Mouse (Mus musculus) regulatory T cell (primary cell): ENCODE results near the gene Mtf1.

ENCODE experiments used
- in situ Hi-C: fragments of 300-600 bp; cut with MboI, MseI; formaldehyde crosslinking; loops from one replicate; pipeline ENCODE4 v1.15.1; 2025; ENCODE audit warnings: high pct_unique_total_duplicates

Mtf1 gene

DNA sequence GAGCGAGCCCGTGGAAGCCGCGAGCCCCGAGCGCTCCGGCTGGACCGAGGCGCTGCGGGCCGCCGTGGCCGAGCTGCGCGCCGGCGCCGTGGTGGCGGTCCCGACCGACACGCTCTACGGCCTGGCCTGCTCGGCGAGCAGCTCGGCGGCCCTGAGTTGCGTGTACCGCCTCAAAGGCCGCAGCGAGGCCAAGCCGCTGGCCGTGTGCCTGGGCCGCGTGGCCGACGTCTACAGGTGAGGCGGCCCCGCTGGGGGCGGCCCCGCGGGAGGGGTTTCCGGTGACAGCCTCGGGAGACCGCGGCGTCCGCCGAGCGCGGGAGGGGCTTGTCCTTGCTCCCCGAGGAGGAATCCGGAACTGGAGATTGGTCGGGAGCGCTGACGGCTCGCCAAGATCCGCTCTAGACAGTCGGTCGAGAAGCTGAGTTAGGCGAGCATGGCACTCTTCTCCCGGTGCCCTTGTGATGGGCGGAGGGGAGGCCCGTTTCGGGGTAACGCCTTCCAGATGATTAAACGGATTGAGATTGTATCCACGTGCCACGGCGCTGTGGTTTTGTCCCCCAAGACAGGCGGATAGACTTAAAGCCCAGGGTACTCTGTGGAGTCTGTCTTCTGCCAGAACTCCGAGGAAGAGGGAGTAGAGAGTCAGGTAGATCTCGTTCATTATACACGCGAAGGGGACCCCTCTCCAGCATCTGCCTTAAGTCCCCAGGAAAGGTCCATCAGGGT lies 49.2 kb downstream of the Mtf1 start, which contains the start of gene 1110065P20Rik:
Gene 1110065P20Rik, minus strand, starts transcription at position 264 of the 726 bp plus-strand sequence.
- in situ Hi-C loops, result loop anchor here (25.0 kb wide), 1 partner anchor 939 kb away; the partner anchor contains the start of genes 4930535I16Rik, Mycbp and Rragc

- in situ Hi-C loops, result loop anchor here (25.0 kb wide), 1 partner anchor 944 kb away; the partner anchor contains the start of genes 4930535I16Rik, Mycbp and Rragc
These were observed 54.4 kb downstream of the Mtf1 start for GRCm38 (mm10) chr4:124856294-124856693.

GRCm38 (mm10) chr4:124858370-124858769 lies 56.5 kb downstream of the Mtf1 start:
- in situ Hi-C loops, result loop anchor here (25.0 kb wide), 1 partner anchor 946 kb away; the partner anchor contains the start of genes 4930535I16Rik, Mycbp and Rragc

- in situ Hi-C loops, result loop anchor here (5.0 to 25.0 kb wide), 2 partner anchors 42 to 948 kb away; partner anchors contain the start of genes 4930535I16Rik, Mycbp and Rragc
These were observed 58.5 kb downstream of the Mtf1 start for GRCm38 (mm10) chr4:124860446-124860845.

- in situ Hi-C loops, result loop anchor here (5.0 to 25.0 kb wide), 2 partner anchors 41 to 949 kb away; partner anchors contain the start of genes 4930535I16Rik, Mycbp and Rragc
These were observed 59.6 kb downstream of the Mtf1 start, which contains the start of gene Maneal for GRCm38 (mm10) chr4:124861283-124862188. Gene Maneal (minus strand): TSS chr4:124862171.

- in situ Hi-C loops, result loop anchor here (25.0 kb wide), 1 partner anchor 960 kb away; the partner anchor contains the start of genes 4930535I16Rik, Mycbp and Rragc
These were observed 70.8 kb downstream of the Mtf1 start for GRCm38 (mm10) chr4:124872719-124873118.

GRCm38 (mm10) chr4:124880599-124880998 lies 78.7 kb downstream of the Mtf1 start, which contains the start of gene Epha10:
Gene Epha10 (plus strand): TSS chr4:124880899.
- in situ Hi-C loops, result no loop called here

DNA sequence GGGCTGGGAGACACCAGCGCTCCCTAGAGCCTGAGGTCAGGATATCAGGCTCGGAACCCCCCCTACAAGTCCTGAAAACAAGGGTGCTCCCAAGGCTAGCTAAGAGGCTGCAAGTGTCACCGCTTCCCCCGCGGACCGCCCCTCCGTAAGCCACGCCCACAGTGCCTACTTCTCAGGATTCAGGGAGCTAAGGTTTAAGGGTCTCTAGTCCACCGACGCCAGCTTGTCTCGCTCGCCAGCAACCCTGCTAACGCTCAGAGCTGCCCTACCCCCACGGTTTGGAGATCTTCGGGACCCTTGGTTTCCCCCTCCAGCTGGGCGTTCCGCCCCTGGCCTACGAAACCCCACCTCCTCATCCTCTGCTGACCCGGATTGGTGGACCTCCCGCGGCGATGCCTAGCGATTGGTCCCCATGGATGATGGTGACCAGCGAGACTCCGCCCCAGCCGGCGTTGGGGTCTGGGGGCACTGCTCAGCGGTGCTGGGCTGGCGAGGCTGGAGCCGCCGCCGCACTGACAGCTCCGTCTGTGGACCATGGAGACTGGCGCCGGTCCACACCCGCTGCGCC lies 79.5 kb downstream of the Mtf1 start:
- in situ Hi-C loops, result no loop called here

GRCm38 (mm10) chr4:124882151-124882729 lies 80.3 kb downstream of the Mtf1 start:
- in situ Hi-C loops, result no loop called here

DNA sequence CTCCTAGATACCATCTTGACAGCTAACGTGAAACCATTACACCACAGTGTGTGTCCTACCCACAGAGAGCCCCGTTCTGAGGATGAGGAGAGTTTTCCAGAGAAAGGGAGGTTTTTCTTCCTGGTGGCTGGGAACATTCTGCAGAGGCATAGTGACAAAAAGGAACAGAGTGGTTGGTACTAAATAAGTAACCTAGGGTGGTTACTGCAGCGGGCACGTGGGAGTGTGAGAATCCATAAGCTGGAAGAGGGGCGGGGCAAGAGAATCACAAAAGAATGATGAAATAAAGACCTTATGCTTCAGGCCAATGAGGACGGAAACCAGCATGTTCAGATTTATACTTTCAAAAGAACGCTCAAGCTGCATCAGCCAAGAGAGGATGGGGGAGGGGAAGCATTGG lies 86.8 kb downstream of the Mtf1 start:
- in situ Hi-C loops, result no loop called here

GRCm38 (mm10) chr4:124889935-124890334 lies 88.0 kb downstream of the Mtf1 start:
- in situ Hi-C loops, result no loop called here

GRCm38 (mm10) chr4:124890831-124891230 lies 88.9 kb downstream of the Mtf1 start:
- in situ Hi-C loops, result no loop called here

GRCm38 (mm10) chr4:124893769-124894168 lies 91.9 kb downstream of the Mtf1 start:
- in situ Hi-C loops, result no loop called here

GRCm38 (mm10) chr4:124894508-124895428 lies 92.9 kb downstream of the Mtf1 start:
- in situ Hi-C loops, result no loop called here

DNA sequence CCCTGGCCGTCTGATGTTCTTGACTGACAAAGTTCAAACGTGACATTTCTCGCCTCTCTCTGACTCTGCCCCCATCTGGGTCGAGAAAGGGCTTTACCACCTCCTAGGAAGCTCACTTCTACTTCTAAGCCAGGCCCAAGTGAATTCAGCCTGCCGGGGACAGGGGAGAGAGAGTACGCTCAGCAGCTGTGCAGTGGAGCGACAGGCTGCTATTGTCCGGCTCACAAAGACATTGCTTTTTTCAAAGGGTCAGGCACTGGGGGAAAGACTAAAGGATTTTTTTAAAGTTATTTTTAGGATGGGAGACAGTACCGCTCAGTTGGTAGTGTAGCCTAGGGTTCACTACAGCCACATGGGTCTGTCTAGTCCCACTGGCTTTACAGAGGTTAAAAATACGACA lies 96.5 kb downstream of the Mtf1 start:
- in situ Hi-C loops, result no loop called here
